Mouse (Mus musculus) cerebellum, postnatal 14 days (tissue): ENCODE measurements around the gene Saxo1.
A peak's percentile ranks its signal among the peaks of the same experiment; 100 is the strongest.

Experiments used
- DNase-seq, 2 experiments: peaks; one replicate each; pipeline ENCODE4 v3.0.0; 2021; ENCODE audit warnings: mixed read lengths in 2 of 2

Saxo1 gene

GRCm38 (mm10) chr4:86524483-86524882, 33.6 kb downstream of the Saxo1 start:
- no peak for DNase-seq

DNA sequence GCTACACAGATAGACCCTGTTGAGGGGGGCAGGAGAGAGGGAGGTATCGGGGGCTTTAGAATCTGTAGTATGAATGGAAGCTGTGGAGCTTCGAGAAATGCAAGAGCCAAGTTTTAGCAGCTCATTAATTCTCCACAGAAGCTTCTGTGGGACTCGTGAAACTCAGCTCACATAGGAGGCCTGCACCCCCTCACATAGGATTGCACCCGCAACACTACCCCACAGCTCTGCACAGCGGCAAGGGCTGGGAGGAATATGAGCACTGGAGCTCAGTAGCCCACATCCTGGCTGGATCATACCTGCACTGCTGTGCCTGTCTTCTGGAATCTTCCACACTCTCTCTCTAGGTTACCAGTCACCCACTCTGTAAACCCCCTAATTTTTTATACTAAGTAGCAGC, 34.4 kb downstream of the Saxo1 start:
- no peak for DNase-seq

GRCm38 (mm10) chr4:86520695-86521094, 37.4 kb downstream of the Saxo1 start:
- DNase-seq, result no peak

- DNase-seq, result no peak
Observed at GRCm38 (mm10) chr4:86519953-86520352, 38.2 kb downstream of the Saxo1 start.

GRCm38 (mm10) chr4:86504656-86505055, 53.5 kb downstream of the Saxo1 start:
- DNase-seq, result peak; percentile 23 to 48

- DNase-seq, result no peak
Observed at GRCm38 (mm10) chr4:86499561-86499960, 58.6 kb downstream of the Saxo1 start.

GRCm38 (mm10) chr4:86498754-86499153, 59.4 kb downstream of the Saxo1 start:
- no peak for DNase-seq

DNA sequence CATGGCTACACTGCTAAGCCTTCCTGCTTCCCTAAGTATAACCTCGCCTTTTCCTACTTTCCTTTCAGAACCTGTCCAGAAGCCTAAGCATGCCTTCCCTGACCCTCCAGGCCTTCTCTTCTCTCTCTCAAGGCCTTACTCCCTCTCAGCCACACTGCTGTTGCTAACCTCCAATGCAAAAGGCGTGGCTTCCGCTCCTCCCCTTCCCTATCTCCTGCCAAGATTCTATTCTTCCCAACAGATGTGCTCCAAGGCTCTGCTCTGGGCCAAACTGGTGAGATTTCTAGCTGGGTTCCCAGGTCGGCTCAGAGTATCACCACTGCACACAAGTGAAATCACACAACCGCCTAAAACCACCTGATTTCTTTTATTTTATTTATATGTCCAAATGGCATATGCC, 69.0 kb downstream of the Saxo1 start:
- DNase-seq, result no peak

- no peak for DNase-seq
Observed at GRCm38 (mm10) chr4:86486901-86487300, 71.2 kb downstream of the Saxo1 start.

GRCm38 (mm10) chr4:86486491-86486890, 71.6 kb downstream of the Saxo1 start:
- DNase-seq, result no peak

- DNase-seq, result no peak
Observed at GRCm38 (mm10) chr4:86485052-86485451, 73.1 kb downstream of the Saxo1 start.

- DNase-seq, result no peak
Observed at GRCm38 (mm10) chr4:86483686-86484085, 74.4 kb downstream of the Saxo1 start.

DNA sequence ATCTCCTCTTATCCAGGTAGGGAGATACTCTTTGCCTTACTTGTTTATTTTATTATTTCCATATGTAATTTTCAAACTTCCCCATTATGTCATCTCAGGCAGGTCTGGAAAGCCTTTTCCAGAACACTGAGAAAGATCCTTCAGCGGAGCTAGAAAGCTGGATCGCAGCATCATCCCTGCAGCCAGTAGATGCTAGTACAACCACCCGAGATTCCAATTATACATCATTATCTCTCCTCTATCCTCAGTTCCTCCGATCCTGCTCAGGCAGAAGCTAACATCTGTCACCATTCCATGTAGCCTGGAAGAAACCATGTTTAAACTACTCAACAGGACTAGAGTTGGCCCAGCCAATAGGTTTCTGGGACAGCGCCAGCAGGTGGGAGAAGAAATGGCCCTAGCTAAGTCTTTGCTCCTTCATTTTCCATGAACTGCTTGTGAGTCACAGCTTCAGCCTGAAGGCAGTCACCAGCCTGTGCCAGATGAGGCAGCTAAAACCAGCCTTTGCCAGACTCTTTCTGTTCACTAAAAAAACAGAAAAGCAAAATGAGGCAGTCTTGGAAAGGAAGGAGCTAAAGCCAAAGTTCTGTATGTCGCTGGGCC, 75.0 kb downstream of the Saxo1 start:
- peak; percentile 18 to 32 for DNase-seq

DNA sequence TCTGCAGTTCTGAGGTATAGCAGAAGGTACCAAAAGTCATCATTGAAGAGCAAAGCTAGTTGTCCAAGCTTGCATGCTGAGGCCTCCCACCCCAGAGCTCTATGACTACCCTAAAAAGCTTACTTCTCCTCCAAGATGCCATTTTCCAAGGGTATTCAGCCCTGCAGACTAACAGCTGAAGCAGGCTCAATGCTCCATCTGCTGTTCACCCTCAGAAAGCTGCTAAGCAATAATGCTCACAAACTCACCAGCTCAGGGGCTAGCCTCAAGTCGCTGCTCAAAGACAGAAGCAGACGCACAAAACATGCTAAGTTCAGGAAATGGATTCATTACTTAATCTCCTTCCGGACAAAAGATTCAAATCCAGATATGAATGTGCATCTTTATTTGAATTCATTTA, 77.2 kb downstream of the Saxo1 start:
- peak; percentile 27 to 29 for DNase-seq

DNA sequence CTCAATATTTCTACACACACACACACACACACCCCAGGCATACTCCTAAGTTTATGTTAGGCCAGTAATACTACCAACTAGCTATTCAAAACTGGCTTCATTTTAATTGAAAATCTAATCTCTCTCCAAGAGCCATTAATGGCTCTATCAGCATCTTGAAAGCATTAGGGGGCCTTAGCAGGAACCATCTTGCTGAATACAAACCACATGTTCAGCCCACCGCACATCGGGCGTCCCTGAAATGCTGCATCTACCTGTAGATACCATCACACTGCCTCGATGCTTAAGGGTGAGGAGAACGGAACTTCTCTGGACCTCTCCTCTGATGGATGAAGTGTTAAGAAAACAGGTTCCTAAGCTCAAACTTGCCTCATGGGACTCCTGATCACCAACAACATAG, 93.3 kb downstream of the Saxo1 start:
- DNase-seq, result no peak

GRCm38 (mm10) chr4:86450468-86450867, 107.7 kb downstream of the Saxo1 start:
- no peak for DNase-seq

DNA sequence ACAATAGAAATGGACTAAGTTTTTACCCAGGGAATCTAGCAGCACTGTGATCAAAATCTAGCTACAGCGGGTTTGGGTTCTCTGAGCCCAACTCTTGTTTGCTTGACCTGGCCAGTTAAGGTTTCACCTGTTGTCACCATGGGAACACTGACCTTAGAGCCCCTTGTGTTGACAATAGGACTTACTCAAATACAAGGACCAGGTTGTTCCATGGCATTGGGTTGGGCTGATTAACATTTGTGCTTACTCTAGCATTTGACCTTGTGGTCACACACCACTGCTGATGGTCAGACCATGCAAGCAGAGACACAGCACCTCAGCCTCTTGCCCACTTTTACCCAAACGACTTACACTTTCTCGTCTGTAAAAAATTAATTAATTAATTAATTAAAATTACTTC, 121.8 kb downstream of the Saxo1 start:
- no peak for DNase-seq

DNA sequence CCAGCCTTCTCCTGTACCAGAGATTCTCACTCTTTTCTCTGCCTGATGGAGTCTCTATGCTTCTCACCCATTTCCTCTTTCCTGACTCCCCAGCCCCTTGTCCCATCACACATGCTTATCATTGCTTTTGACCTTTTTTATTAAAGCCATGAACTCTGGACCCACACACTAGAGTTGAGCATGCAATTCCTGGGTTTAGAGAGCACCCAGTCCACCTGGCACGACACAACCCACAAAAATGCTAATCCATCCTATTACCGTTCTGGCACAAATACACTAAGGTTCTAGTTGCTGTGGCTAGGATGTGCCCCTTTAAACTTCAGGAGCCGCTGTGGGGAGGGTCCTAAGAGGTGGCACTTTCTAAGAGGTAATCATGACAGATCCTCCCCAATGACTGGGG, 122.5 kb downstream of the Saxo1 start:
- DNase-seq, result no peak

GRCm38 (mm10) chr4:86428091-86428745, 129.9 kb downstream of the Saxo1 start:
- DNase-seq, result no peak

GRCm38 (mm10) chr4:86427312-86427711, 130.8 kb downstream of the Saxo1 start:
- no peak for DNase-seq

GRCm38 (mm10) chr4:86426549-86426948, 131.6 kb downstream of the Saxo1 start:
- no peak for DNase-seq

- DNase-seq, result peak; percentile 54 to 61
Observed at GRCm38 (mm10) chr4:86425581-86425980, 132.5 kb downstream of the Saxo1 start.

GRCm38 (mm10) chr4:86422586-86422985, 135.5 kb downstream of the Saxo1 start:
- DNase-seq, result no peak

- peak; percentile 41 to 42 for DNase-seq
Observed at GRCm38 (mm10) chr4:86416401-86417025, 141.6 kb downstream of the Saxo1 start.
